Mouse (Mus musculus) c-Kit-positive CD71-negative TER-119-negative erythroid progenitor cells, embryonic 14.5 days (primary cell): ENCODE measurements around the gene Plxnb1.
A peak's percentile ranks its signal among the peaks of the same experiment; 100 is the strongest.
"Not testable (repeated sequence)": the region's sequence is repeated elsewhere in the genome, so short reads cannot be mapped to it uniquely, and the experiment has no call there.

Source experiments
- DNase-seq: peaks from one replicate; pipeline ENCODE4 v3.0.0-alpha.2; 2013; ENCODE audit warnings: low read depth

Gene Plxnb1

DNA sequence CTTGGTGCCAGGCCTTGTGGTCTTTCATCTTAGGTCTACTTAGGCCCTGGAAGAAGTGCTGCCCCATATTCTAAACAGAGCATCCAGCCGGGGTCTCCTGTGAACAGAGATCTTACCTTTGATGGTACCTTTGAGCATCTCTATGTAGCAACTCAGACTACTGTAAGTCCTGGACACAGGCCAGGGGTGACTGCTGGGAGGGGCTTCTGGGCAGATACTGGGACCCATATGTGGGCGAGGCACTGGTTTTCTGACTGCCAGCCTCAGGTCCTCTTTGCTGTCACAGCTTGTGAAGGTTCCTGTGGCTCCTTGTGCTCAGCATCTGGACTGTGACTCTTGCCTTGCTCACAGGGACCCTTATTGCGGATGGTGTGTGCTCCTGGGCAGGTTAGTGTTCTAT lies 7.4 kb downstream of the Plxnb1 start:
- no peak for DNase-seq

DNA sequence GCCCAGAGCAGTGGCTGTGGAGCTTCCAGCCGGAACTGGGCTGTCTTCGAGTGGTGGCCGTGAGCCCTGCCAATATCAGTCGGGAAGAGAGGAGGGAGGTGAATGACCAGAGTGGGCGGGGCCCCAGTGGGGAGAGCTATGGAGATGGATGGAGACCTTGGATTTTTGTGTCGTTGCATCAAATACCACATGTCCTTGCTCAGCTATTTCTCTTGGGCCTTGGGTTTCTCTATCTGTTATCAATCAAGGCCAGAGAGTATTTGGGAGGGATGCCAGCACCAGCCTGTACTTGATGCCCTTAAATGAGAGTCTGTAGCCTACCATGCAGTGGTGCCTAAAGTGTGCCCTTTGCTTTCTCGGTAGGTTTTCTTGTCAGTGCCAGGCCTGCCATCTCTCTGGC lies 8.1 kb downstream of the Plxnb1 start:
- DNase-seq: no peak

DNA sequence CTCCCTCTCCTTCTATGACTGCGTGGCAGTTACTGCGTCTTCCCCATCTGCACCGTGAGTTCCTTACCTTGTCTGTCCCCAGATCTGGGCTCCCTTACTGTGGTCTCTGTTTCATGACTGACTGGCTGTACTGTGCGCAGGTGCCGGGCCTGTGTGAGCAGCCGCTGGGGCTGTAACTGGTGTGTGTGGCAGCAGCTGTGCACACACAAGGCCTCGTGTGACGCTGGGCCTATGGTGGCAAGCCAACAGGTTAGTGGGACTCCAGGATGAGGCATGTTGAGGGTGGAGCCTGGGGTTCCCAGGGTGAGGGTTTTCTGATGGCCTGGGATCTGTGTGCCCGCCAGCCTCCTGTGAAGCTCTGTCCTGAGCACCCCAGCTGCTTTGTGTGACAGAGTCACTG lies 8.9 kb downstream of the Plxnb1 start:
- DNase-seq: no peak

DNA sequence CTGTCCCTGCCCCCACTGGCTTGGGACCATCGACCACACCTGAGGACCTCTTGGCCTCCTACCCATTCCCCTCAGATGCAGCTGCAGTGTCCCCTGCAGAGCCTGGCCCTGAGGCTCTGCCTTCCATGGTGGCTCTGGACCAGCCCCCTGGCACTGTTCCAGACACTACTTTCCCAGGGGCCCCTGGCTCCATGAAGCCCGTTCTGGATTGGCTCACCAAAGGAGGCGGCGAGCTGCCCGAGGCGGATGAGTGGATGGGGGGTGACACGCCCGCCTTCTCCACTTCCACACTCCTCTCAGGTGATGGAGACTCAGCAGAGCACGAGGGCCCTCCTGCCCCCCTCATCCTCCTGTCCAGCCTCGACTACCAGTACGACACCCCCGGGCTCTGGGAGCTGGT lies 9.8 kb downstream of the Plxnb1 start:
- no peak for DNase-seq

DNA sequence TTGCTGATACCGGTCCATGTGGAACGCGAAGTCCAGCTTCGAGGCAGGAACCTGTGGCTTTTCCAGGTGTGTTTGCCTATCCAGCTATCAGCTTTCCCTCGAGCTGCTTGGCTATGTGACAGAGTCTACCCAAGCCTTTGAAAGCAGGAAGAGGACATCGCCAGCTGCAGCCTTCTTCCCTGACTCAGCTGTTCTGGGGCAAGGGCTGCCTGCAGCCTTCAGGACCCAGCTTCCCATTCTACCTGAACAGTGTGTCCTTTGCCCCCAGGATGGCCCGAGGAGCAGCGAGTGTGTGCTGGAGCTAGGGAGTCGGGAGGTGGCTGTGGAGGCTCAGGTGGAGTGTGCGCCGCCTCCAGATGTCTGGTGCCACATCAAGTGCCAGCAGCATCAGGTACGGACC lies 10.5 kb downstream of the Plxnb1 start:
- DNase-seq: no peak

DNA sequence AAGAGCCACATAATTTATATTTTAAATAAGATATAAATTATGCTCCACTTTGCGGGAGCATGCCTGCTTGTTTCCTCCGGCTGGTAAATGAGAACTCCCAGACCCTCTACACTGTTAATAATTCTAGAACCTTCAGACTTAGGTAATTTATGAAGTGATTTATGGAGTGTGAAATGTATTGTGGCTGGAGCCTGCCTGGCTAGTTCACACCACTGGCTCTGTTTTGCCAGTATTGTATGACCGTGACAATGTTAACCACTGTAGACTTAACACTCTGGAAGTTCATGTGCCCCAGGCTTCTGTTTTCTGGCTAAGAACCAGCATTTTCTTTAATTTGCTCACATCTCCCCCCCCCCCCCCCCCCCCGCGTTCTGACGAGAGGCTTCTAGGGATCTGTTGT lies 12.2 kb downstream of the Plxnb1 start:
- DNase-seq: no peak

DNA sequence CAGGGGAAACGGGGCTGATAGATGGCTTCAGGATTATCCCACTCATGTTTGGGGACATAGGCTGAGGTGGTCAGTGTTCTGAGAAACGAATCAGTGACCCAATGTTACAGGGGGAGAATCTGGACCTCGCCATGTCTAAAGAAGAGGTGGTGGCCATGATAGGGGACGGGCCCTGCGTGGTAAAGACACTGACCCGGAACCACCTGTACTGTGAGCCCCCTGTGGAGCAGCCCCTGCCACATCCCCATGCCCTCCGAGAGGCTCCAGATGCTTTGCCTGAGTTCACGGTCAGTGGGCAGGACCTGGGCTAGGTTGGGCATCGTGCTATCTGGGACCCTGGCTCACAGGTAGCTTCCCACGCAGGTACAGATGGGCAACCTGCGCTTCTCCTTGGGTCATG lies 15.1 kb downstream of the Plxnb1 start:
- DNase-seq: no peak

DNA sequence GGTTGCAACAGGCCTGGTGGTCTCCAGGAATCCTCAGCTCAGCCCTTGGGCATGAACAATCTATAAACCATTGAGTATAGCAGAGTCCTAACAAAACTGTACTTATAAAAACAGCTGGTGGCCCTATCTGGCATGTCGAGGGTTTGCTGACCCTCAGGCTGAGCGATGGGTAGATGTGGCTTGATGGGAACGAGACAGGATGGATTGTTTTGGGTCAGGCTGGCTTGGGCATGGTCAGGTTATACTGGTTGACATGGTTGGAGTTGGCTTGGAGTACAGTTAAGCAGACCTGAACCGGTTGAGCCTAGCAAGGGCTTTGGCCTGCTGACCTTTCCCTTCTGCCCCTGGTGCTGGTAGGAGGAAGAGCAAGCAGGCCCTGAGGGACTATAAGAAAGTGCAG lies 15.9 kb downstream of the Plxnb1 start:
- DNase-seq: no peak

DNA sequence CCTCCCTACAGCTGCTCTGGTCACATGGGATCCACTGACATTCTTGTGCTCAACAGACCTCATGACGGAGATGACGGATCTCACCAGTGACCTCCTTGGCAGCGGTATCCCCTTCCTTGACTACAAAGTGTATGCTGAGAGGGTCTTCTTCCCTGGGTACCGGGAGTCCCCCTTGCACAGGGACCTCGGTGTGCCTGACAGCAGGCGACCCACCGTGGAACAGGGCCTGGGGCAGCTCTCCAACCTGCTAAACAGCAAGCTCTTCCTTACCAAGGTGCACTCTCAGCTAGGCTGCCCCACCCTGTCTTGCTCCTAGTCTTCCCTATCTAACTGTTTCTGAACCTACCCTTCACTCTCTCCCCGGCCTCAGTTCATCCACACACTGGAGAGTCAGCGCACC lies 16.4 kb downstream of the Plxnb1 start:
- DNase-seq: no peak

DNA sequence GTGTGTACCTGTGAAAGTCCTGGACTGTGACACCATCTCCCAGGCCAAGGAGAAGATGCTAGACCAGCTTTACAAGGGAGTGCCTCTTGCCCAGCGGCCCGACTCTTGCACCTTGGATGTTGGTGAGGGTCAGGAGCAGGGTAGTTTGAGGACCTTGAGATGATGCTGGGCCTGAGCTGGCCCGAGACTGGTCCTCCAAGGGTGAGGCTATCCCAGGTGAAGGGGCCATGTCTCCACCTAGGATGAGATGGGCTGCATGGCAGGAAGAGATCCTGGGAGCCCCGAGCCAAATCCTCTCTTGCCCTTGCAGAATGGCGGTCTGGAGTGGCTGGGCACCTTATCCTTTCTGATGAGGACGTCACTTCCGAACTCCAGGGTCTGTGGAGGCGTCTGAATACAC lies 18.1 kb downstream of the Plxnb1 start:
- no peak for DNase-seq

DNA sequence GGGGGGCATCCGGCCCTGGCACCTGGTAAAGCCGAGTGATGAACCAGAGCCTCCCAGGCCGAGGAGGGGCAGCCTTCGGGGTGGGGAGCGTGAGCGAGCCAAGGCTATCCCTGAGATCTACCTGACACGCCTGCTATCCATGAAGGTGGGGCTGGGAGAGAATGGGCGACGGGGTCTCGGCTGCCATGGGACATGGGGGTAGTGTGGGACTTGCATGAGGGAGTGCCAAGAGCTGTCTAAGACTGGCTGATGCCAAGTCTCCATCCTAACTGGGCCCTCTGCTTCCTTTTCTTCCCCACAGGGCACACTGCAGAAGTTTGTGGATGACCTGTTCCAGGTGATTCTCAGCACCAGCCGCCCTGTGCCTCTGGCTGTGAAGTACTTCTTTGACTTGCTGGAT lies 19.1 kb downstream of the Plxnb1 start:
- DNase-seq: no peak

DNA sequence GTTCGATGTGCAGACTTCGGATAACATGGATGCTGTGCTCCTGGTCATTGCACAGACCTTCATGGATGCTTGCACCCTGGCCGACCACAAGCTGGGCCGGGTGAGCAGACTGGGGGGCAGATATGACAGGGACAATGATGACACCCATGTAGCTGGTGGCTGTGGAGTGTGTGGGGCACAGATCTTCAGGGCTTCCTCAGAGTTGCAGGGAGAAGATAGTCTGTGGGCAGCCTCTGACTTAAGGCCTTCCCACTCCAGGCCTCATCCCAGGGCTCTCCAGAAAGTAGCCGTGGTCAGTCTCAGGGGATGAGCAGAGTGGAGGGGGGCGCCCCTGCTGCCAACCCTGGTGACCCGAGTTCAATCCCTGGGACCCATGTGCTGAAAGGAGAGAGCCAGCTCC lies 19.7 kb downstream of the Plxnb1 start:
- DNase-seq: no peak

DNA sequence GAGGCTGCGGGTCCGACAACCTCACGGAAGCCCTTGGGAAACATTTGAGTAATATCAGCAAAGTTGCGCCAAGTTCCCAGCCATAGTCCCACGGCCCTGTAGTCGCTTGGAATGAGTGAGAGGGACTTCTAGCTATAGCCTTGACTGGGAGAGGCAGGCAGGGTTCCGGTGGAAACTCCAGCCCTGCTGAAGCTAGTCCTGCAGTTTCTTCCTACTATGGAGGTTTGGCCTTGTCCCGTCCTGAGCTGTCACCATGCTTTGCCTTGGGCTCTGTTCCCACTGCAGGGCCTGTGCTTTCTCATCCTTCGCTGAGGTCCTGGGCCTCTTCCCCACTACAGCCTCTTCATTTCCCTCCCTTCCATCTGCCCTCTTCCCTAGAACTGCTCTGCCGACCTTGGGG lies 21.0 kb downstream of the Plxnb1 start:
- no peak for DNase-seq

DNA sequence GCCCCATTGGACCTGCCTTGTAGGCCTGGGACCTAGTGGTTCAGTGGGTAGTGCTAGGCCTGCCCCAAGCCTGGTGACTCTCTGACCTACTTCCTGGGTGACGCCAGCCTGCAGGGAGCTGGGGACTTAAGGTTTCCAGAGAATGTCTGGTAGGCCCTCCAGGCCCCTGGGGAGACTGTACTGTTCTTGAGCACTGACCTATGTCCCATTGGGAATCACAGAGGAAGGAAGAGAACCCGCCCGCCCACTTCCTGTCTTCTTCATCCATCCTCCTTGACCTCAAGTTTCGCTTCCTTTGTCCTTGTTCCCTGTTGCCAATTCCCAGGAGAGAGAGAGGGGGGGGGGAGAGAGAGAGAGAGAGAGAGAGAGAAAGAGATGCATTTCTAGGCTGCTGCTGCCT lies 22.9 kb downstream of the Plxnb1 start:
- DNase-seq: no peak

DNA sequence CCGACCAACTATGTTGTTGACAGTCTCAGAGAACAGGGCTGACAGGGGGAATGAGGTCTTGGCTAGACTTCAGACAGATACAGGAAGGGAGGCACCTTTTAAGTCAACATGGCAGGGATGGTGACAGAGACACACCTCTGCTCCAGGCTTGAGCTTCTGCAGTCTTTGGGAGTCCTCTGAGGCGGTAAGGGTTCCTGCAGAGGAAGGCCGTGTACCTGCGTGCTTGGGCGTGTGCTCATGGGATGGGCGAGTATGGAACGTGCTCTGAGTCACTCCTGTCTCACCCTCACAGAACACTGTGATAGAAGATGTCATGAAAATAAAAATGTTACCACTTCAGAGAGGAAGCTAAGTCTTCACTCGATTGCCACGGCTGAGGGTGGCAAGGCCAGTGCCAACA lies 24.4 kb downstream of the Plxnb1 start:
- DNase-seq: no peak

DNA sequence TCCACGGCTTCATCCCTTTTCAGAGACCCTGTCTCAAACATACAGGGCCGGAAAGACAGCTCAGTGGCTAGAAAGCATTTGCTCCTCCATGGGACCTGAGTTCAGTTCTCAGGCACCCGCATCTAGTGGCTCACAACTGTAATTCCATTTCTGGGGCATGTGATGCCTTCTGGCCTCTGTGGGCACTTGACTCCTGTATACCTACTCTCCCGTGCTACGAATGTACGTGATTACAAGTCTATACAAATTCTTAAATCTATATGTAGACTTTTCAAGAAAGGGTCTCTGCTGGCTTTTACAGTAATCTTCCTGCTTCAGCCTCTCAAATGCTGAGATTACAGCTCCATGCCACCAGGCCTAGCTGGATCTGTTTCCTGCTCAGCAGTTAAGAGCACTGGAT lies 25.8 kb downstream of the Plxnb1 start:
- no peak for DNase-seq

DNA sequence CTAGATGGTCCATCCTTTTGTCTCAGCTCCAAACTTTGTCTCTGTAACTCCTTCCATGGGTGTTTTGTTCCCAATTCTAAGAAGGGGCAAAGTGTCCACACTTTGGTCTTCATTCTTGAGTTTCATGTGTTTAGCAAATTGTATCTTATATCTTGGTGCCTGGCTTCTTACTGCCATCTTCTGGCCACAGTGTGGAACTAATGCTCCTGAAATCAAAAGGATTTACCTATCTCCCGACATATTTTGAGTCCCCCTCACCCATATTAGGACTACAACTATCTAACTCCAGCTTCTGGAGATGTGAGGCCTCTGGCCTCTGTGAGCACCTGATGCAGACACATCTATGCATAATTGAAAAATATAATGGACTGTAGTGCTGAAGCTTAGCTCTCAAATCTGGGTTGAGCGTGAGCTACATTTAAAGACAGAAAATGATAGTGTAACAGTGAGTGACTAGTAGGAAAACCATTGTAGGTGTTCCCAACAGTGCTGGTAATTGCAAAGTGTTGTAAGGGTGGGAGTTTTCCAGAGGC lies 27.4 kb downstream of the Plxnb1 start:
- peak; percentile 14 for DNase-seq

DNA sequence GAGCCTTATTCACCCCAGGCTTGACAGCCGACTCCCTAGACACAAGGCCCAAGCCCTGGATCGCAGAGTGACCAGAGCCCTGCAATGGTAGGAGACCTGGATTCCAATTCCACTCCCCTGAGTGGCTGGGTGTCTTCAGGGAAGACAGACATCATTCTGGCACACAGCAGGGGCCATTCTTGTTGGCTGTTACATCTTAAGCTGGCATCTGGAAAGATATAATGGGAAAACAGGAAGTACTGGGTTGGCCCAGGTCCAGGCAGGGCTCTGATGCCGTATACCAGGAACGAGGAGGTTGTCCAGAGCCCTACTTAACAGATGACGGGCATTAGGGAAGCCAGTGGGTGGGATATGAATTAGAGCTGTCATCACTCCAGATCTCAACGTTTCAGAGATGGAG lies 28.1 kb downstream of the Plxnb1 start:
- DNase-seq: no peak

DNA sequence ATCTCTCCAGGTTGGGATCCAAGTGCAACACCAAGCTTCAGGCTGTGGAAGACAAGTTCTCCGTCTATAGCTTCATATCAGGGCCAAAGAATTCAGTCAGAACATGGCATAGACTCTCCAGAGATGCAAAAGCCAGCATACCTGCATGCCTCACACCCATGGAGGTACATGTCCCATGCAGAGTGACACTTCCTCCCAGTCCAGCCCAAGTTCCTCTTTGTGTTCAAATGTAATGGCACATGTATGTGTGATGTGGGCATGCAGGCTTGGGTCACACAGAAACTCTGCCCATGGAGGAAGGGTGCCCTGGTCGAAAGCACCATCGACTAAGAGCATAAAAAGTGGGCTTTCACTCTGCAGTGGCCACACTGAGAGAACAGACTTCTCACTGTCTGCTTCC lies 29.0 kb downstream of the Plxnb1 start:
- no peak for DNase-seq

DNA sequence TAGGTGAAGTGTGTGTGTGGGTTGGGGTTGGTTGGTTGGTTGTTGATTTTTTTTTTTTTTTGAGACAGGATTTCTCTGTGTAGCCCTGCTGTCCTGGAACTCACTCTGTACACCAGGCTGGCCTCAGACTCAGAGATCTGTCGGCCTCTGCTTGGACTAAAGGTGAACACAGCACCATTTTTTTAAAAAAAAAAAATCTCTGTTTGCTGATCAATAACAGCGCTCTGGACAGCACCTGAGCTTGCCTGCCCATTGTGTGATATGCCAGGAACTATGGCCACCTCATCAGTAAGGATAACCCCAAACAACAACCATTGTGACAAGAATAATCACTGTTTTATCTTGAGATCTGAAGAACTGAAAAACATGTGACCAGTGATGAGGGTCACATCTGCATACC lies 29.9 kb downstream of the Plxnb1 start:
- DNase-seq: no peak

DNA sequence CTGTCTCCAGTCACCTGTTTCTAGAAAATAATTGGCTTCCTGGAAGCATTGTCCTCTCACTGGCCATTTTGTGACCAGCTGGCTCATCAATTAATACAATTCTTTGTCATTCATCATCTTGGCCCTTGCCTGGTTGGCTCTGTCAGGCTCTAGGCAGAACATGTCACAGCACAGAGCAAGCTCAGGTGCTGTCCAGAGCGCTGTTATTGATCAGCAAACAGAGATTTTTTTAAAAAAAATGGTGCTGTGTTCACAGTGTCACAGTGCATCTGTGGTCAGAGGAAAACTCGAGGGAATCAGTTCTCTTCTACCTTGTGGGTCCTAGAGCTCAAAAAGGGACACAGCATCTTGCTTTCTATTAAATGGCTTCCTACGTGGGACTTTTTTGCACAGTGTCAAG lies 30.3 kb downstream of the Plxnb1 start:
- no peak for DNase-seq

DNA sequence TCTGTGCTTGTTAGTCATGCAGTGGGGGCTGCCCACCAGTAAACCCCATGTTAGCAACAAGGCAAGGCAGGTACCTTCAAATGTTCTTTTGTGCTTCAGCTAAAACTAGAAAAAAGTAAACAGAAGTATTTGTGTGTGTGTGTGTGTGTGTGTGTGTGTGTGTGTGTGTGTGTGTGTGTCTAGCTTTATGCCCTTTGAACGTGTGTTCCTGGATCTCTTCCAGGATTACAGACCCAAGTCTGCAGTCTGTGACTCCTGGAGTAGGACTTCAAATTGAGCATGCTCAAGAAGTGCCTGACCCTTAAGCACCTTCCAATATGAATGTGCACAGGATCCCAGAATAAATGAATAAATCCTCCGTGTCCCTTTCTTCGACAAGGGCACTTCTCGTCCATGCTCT lies 31.9 kb downstream of the Plxnb1 start:
- DNase-seq: no peak

DNA sequence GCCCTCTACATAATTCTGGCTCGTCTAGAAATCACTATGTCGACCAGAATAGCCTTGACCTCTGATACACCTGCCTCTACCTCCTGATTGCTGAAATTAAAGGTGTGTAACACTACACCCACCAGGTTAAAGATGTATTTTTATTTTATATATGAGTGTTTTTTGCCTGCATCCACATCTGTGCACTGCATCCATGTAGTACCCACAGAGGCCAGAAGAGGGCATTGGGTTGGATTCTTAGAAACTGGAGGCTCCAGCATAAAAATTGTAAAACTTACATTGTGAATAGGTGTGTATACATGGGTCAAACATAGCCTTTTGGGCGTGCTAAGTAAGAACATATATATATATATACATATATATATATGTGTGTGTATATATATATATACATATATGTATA lies 33.0 kb downstream of the Plxnb1 start:
- DNase-seq: peak; percentile 7

DNA sequence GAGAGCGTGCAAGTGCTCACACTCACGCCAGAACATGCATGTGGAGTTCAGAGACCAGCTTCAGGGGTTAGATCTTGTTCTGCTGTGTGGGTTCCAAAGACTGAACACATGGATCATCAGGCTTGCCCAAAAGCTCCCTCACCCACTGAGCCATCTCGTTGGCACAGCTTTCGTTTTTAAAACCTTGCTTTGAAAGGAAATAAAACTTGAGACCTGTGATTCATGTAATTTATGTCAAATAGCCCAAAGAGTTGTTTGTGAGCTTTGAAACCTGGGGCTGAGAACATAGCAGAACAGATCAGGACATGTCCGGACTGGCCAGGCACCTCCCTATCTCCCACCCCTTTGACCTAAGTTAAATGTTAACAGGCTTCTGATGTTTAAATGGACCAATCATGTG lies 34.9 kb downstream of the Plxnb1 start:
- DNase-seq: no peak

DNA sequence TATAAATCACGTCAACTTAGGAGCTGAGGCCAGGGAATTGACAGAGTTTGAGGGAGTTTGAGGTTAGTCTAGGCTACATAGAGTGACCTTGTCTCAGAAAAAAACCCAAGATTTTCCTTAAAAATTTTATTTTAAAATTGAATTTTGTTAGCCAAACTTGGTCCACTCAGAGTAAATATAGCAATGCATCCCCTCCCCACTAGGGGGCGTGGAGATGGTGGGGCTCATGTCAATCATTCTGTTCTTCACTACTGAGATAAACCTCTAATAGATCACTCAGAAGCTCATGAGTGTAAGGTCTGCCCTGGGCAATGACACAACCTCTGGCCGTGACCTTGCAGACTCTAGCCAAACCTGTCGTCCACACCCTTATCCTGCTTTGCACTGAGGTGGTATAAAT lies 45.2 kb downstream of the Plxnb1 start:
- DNase-seq: not testable (repeated sequence)
